In the genomic region with DNA sequence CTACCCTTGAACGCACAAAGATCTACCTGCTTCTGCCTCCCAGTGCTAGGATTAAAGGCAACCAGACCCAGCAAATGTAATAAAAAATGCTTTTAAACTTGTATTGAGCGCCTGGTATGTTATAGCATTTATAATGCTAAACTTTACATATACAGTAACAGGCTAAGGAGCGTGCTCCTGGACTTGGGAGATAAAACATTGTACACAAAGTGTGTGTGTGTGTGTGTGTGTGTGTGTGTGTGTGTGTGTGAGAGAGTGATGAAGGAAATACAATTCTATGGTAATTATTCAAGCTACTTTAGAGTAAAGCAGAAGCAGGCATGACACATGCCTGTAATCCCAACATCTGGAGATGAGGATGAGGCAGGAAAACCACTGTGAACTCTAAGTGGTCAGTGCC, we compare ENCODE assay signal across 9 mouse cellular contexts. TPM values are rescaled to one million over a fixed set of nuclear protein-coding genes. Genes with fewer than 3 reads are reported as not detected.
DNase-seq lines count a peak whose midpoint lies in the region; ATAC-seq and TF ChIP-seq lines count a peak whose summit lies in the region.
"Had no signal": no experiment of that assay in that cellular context is flagged by ENCODE, and none has a peak within 500 bp of the region (broad histone marks: within the 10 kb centered on the region; RNA-seq: fewer than 3 reads in every experiment).

A gene (minus strand): TSS at position 101 of the 400 bp plus-strand sequence.

- H3K9ac ChIP-seq in liver, embryonic 12.5 days = peak within 1 kb of the TSS; percentile 40

- 85% methylated on average over 3 of the region's 3 CpGs for WGBS in liver, embryonic 12.5 days (ENCODE audit: insufficient replicate concordance)

- H3K27ac ChIP-seq in liver, embryonic 12.5 days = peak within 1 kb of the TSS; percentile 50

- no peak for ATAC-seq in G1E (ENCODE audit: extremely low read depth, insufficient number of reproducible peaks, low FRiP score, poor library complexity, severe bottlenecking)
- ATAC-seq in granulocyte monocyte progenitor cell, adult 5-6 weeks (replicated peaks; ENCODE audit: poor library complexity, severe bottlenecking) = no peak
- ATAC-seq in liver, embryonic 12.5 days = no peak

- DNase-seq in heart, adult 8-10 months (ENCODE audit: low spot score) = no peak
- no peak for DNase-seq in heart, adult 11 months
- no peak for DNase-seq in G1E (ENCODE audit: low spot score)
- no peak for DNase-seq in ovary, postnatal 14 days (ENCODE audit: low spot score)
- DNase-seq in c-Kit-positive CD71-positive TER-119-positive erythroid progenitor cells, embryonic 14.5 days (ENCODE audit: low spot score) = no peak
- DNase-seq in frontal cortex, postnatal 25 days (ENCODE audit: low spot score in 2 of 2) = no peak
- DNase-seq: thymus, postnatal 36 days had no signal

- H3K4me2 ChIP-seq in liver, embryonic 12.5 days = peak within 1 kb of the TSS; percentile 52

- TF ChIP-seq CTCF in G1E (IDR thresholded peaks at IDR 0.05; ENCODE audit: low read depth, low read length) = no peak

- H3K27me3 ChIP-seq in G1E (ENCODE audit: insufficient read depth, low read length) = no peaks in the 10 kb centered on the region
- H3K27me3 ChIP-seq in liver, embryonic 12.5 days (replicated peaks) = no peaks in the 10 kb centered on the region

- H3K4me1 ChIP-seq in G1E (ENCODE audit: insufficient read depth, low read depth, low read length) = peaks cover 47% of the 10 kb centered on the region
- H3K4me1 ChIP-seq in liver, embryonic 12.5 days = peaks cover 45% of the 10 kb centered on the region

- peaks cover 4% of the 10 kb centered on the region; the same call in 1 of the 2 replicates for H3K9me3 ChIP-seq in G1E (replicated peaks)
- H3K9me3 ChIP-seq in liver, embryonic 12.5 days (replicated peaks) = no peaks in the 10 kb centered on the region

- H3K4me3 ChIP-seq in G1E (ENCODE audit: low read depth, low read length) = peak within 1 kb of the TSS; percentile 98; the same call in 1 of the 2 replicates
- peak within 1 kb of the TSS; percentile 4; the same call in 1 of the 2 replicates for H3K4me3 ChIP-seq in liver, embryonic 12.5 days

- H3K36me3 ChIP-seq in G1E (replicated peaks) = peaks cover 60% of the 10 kb centered on the region
- H3K36me3 ChIP-seq in liver, embryonic 12.5 days = peaks cover 32% of the 10 kb centered on the region

RNA-seq across cellular contexts. Expression of the gene that starts here (rescaled TPM):
- total RNA-seq in heart, adult 8-10 months (2022) = 10 to 100 TPM; 13.3 to 14.5 (median 14.2) TPM
- total RNA-seq in G1E (2014; fragmentation: Nextera tagmentation) (90.5 and 90.8 TPM in 2 replicates), G1E (2017) (63.7 and 69.7 TPM in 2 replicates)
- polyA plus RNA-seq in G1E (2012) = 15.7 and 16.7 TPM in 2 replicates
- 24.6 and 34.4 TPM in 2 replicates for total RNA-seq in granulocyte monocyte progenitor cell, adult 5-6 weeks (2014; fragmentation: Nextera tagmentation)
- 26.0 and 34.8 TPM in 2 replicates for total RNA-seq in granulocyte monocyte progenitor cell, adult 5-6 weeks (2017)
- polyA plus RNA-seq in liver, embryonic 12.5 days (2016; fragmentation: Nextera tagmentation; extraction: Ambion mirVana) = 6.4 and 6.6 TPM in 2 replicates
